Comparison of ENCODE assay signal across 15 mouse cellular contexts in the genomic region with DNA sequence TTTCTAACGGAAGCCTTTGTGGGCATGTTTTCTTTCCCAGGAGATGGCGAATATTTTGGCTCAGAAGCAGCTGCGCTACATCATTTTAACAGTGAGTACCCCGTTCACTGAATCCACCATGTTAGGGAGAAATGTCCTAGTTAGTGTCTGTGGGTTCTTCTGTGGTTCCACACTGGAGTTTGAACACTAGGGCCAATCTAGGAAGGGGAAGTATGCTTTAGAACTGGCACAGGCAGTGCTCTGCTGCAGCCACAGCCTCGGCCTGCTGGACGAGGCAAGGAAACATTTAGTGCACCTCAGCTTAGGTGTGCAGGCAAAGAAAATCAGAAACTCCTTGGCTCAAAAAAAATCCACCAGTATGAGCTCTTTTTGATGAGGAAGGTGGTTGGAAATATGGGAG.
"Had no signal": no experiment of that assay in that cellular context is flagged by ENCODE, and none has a peak within 500 bp of the region (broad histone marks: within the 10 kb centered on the region; RNA-seq: fewer than 3 reads in every experiment).

No protein-coding gene starts in this region.

- ATAC-seq: forebrain, postnatal 0 days; inflammation-experienced regulatory T-cells, adult 6 months; intestine, embryonic 15.5 days; intestine, postnatal 0 days had no signal

- DNase-seq: forebrain, postnatal 0 days; gastrocnemius, postnatal 14 days; gastrocnemius, postnatal 36 days; heart, adult 2 months; heart, postnatal 14 days; heart, postnatal 4 days; kidney, adult 18-20 months; kidney, adult 9 months; kidney, postnatal 25 days; kidney, postnatal 4 days; liver; liver, embryonic 13.5 days had no signal
